Mouse (Mus musculus): ENCODE measurements around the gene Crybg2. TPM values are rescaled to one million over a fixed set of nuclear protein-coding genes. Genes with fewer than 3 reads are reported as not detected.
A peak's percentile ranks its signal among the peaks of the same experiment; 100 is the strongest.

Crybg2 gene
- polyA plus RNA-seq, 1 experiment = 92.5 TPM

- H3K36me3 ChIP-seq (ENCODE audit: control insufficient read depth, insufficient read depth, low read length) = peaks cover 23% of the 10 kb centered on the region
- TF ChIP-seq CTCF (IDR thresholded peaks at IDR 0.05; ENCODE audit: extremely low read depth, insufficient read length, insufficient replicate concordance, low read depth, low read length) = no peak
- no peak for TF ChIP-seq POLR2A (IDR thresholded peaks at IDR 0.05; ENCODE audit: low read depth, low read length)
- WGBS = 51% methylated on average over 9 of the region's 9 CpGs
- H3K27me3 ChIP-seq (ENCODE audit: control insufficient read depth, insufficient read depth, low read length) = no peaks in the 10 kb centered on the region
- no peak overlapping the region for H3K27ac ChIP-seq (ENCODE audit: insufficient read depth, low read depth, low read length)
- peaks cover 2% of the 10 kb centered on the region; the same call in 1 of the 2 replicates for H3K4me1 ChIP-seq (ENCODE audit: control insufficient read depth, insufficient read depth, insufficient read length, low read length)
- H3K4me3 ChIP-seq (ENCODE audit: low read depth, low read length) = no peak overlapping the region
Observed at GRCm38 (mm10) chr4:134089029-134089428, 28.4 kb downstream of the Crybg2 start.

GRCm38 (mm10) chr4:134090521-134091224 lies 30.1 kb downstream of the Crybg2 start:
- WGBS = 87% methylated on average over 16 of the region's 16 CpGs
- TF ChIP-seq CTCF (IDR thresholded peaks at IDR 0.05; ENCODE audit: extremely low read depth, insufficient read length, insufficient replicate concordance, low read depth, low read length) (no peak), POLR2A (IDR thresholded peaks at IDR 0.05; ENCODE audit: low read depth, low read length) (no peak)
- H3K4me3 ChIP-seq (ENCODE audit: low read depth, low read length) = no peak overlapping the region
- peaks cover 19% of the 10 kb centered on the region for H3K36me3 ChIP-seq (ENCODE audit: control insufficient read depth, insufficient read depth, low read length)
- H3K27me3 ChIP-seq (ENCODE audit: control insufficient read depth, insufficient read depth, low read length) = no peaks in the 10 kb centered on the region
- peaks cover 2% of the 10 kb centered on the region; the same call in 1 of the 2 replicates for H3K4me1 ChIP-seq (ENCODE audit: control insufficient read depth, insufficient read depth, insufficient read length, low read length)
- H3K27ac ChIP-seq (ENCODE audit: insufficient read depth, low read depth, low read length) = no peak overlapping the region

GRCm38 (mm10) chr4:134091225-134091529 lies 30.6 kb downstream of the Crybg2 start:
- no peak overlapping the region for H3K4me3 ChIP-seq (ENCODE audit: low read depth, low read length)
- no peak overlapping the region for H3K27ac ChIP-seq (ENCODE audit: insufficient read depth, low read depth, low read length)
- WGBS = 89% methylated on average over 6 of the region's 6 CpGs
- TF ChIP-seq CTCF (IDR thresholded peaks at IDR 0.05; ENCODE audit: extremely low read depth, insufficient read length, insufficient replicate concordance, low read depth, low read length) (no peak), POLR2A (IDR thresholded peaks at IDR 0.05; ENCODE audit: low read depth, low read length) (no peak)
- peaks cover 19% of the 10 kb centered on the region for H3K36me3 ChIP-seq (ENCODE audit: control insufficient read depth, insufficient read depth, low read length)
- H3K4me1 ChIP-seq (ENCODE audit: control insufficient read depth, insufficient read depth, insufficient read length, low read length) = peaks cover 2% of the 10 kb centered on the region; the same call in 1 of the 2 replicates
- H3K27me3 ChIP-seq (ENCODE audit: control insufficient read depth, insufficient read depth, low read length) = no peaks in the 10 kb centered on the region

GRCm38 (mm10) chr4:134092382-134093288 lies 32.0 kb downstream of the Crybg2 start:
- Histone ChIP-seq H3K27me3 (ENCODE audit: control insufficient read depth, insufficient read depth, low read length) (no peaks in the 10 kb centered on the region), H3K4me3 (ENCODE audit: low read depth, low read length) (peak overlapping the region; percentile 56), H3K36me3 (ENCODE audit: control insufficient read depth, insufficient read depth, low read length) (peaks cover 14% of the 10 kb centered on the region), H3K4me1 (ENCODE audit: control insufficient read depth, insufficient read depth, insufficient read length, low read length) (peaks cover 6% of the 10 kb centered on the region), H3K27ac (ENCODE audit: insufficient read depth, low read depth, low read length) (no peak overlapping the region)
- WGBS = 68% methylated on average over 6 of the region's 6 CpGs
- peak; percentile 92; the same call in 1 of the 2 replicates for TF ChIP-seq CTCF (IDR thresholded peaks at IDR 0.05; ENCODE audit: extremely low read depth, insufficient read length, insufficient replicate concordance, low read depth, low read length)
- no peak for TF ChIP-seq POLR2A (IDR thresholded peaks at IDR 0.05; ENCODE audit: low read depth, low read length)

GRCm38 (mm10) chr4:134094004-134094564 lies 33.5 kb downstream of the Crybg2 start:
- Histone ChIP-seq H3K27ac (ENCODE audit: insufficient read depth, low read depth, low read length) (peak overlapping the region; percentile 61), H3K36me3 (ENCODE audit: control insufficient read depth, insufficient read depth, low read length) (peaks cover 14% of the 10 kb centered on the region), H3K4me1 (ENCODE audit: control insufficient read depth, insufficient read depth, insufficient read length, low read length) (peaks cover 3% of the 10 kb centered on the region; the same call in 1 of the 2 replicates), H3K4me3 (ENCODE audit: low read depth, low read length) (peak overlapping the region; percentile 56), H3K27me3 (ENCODE audit: control insufficient read depth, insufficient read depth, low read length) (no peaks in the 10 kb centered on the region)
- WGBS = 65% methylated on average over 7 of the region's 7 CpGs
- TF ChIP-seq POLR2A (IDR thresholded peaks at IDR 0.05; ENCODE audit: low read depth, low read length) = no peak

GRCm38 (mm10) chr4:134094923-134095547 lies 34.4 kb downstream of the Crybg2 start, which contains the start of gene Cd52:
Gene Cd52, minus strand, starts transcription at chr4:134095082.
- no peak for TF ChIP-seq CTCF (IDR thresholded peaks at IDR 0.05; ENCODE audit: extremely low read depth, insufficient read length, insufficient replicate concordance, low read depth, low read length)
- TF ChIP-seq POLR2A (IDR thresholded peaks at IDR 0.05; ENCODE audit: low read depth, low read length) = no peak; the same call in 1 of the 2 replicates
- H3K36me3 ChIP-seq (ENCODE audit: control insufficient read depth, insufficient read depth, low read length) = peaks cover 13% of the 10 kb centered on the region
- peaks cover 3% of the 10 kb centered on the region; the same call in 1 of the 2 replicates for H3K4me1 ChIP-seq (ENCODE audit: control insufficient read depth, insufficient read depth, insufficient read length, low read length)
- 61% methylated on average over 3 of the region's 3 CpGs for WGBS
- H3K4me3 ChIP-seq (ENCODE audit: low read depth, low read length) = peak within 1 kb of the TSS; percentile 56
- H3K27me3 ChIP-seq (ENCODE audit: control insufficient read depth, insufficient read depth, low read length) = no peaks in the 10 kb centered on the region
- H3K27ac ChIP-seq (ENCODE audit: insufficient read depth, low read depth, low read length) = peak within 1 kb of the TSS; percentile 61
